8 mouse cellular contexts compared by ENCODE assay signal in genomic region chr2:91537588-91538205, GRCm38 (mm10). TPM values are rescaled to one million over a fixed set of nuclear protein-coding genes. Genes with fewer than 3 reads are reported as not detected.
A peak's percentile ranks its signal among the peaks of the same experiment; 100 is the strongest.
DNase-seq lines count a peak whose midpoint lies in the region; ATAC-seq and TF ChIP-seq lines count a peak whose summit lies in the region.

No protein-coding gene starts in this region.

- 0 out of 2 replicates have a peak overlapping the region, but pooled peaks have one; percentile 8 for H3K9ac ChIP-seq in neural tube, embryonic 15.5 days (replicated peaks)

- TF ChIP-seq CTCF in layer of hippocampus, adult 2 months (conservative IDR thresholded peaks at IDR 0.05): peak; percentile 41
- no peak for TF ChIP-seq CTCF in lung, adult 2 months (IDR thresholded peaks at IDR 0.05; ENCODE audit: insufficient read depth, low read length)

- H3K4me3 ChIP-seq in layer of hippocampus, adult 2 months: peak overlapping the region; percentile 53
- peak overlapping the region; percentile 65 for H3K4me3 ChIP-seq in lung, adult 2 months (replicated peaks; ENCODE audit: extremely low read depth, low read depth, low read length)
- H3K4me3 ChIP-seq in neural tube, embryonic 15.5 days (replicated peaks): peak overlapping the region; percentile 36

- ATAC-seq in neural tube, embryonic 15.5 days (ENCODE audit: low FRiP score): peak; percentile 86

- no peaks in the 10 kb centered on the region for H3K9me3 ChIP-seq in neural tube, embryonic 15.5 days (replicated peaks)

- DNase-seq in ES-CJ7 (ENCODE audit: low read depth, low spot score): peak; percentile 84
- DNase-seq in cerebellum, adult 8-10 months: peak; percentile 75
- DNase-seq in forelimb bud, embryonic 11.5 days (ENCODE audit: low read depth, low spot score): peak; percentile 51
- DNase-seq in heart, postnatal 4 days: peak; percentile 89
- peak; percentile 40 to 65 for DNase-seq in layer of hippocampus, adult 2 months (ENCODE audit: low spot score in 2 of 2)
- DNase-seq in lung, adult 2 months: peak; percentile 82
- DNase-seq in testis, postnatal 10 days (ENCODE audit: low spot score): peak; percentile 88

- H3K4me1 ChIP-seq in lung, adult 2 months (ENCODE audit: control insufficient read depth, insufficient read depth, low read length): peaks cover 4% of the 10 kb centered on the region; the same call in 1 of the 2 replicates
- H3K4me1 ChIP-seq in neural tube, embryonic 15.5 days: peaks cover 14% of the 10 kb centered on the region

- no peak for TF ChIP-seq POLR2A in lung, adult 2 months (IDR thresholded peaks at IDR 0.05; ENCODE audit: borderline replicate concordance, extremely low read depth, low read depth, low read length)

- no peaks in the 10 kb centered on the region for H3K36me3 ChIP-seq in neural tube, embryonic 15.5 days

- peak overlapping the region; percentile 55 for H3K4me2 ChIP-seq in neural tube, embryonic 15.5 days

- WGBS in lung, adult 2 months: 3% methylated on average over 17 of the region's 17 CpGs
- 4% methylated on average over 17 of the region's 17 CpGs for WGBS in neural tube, embryonic 15.5 days

- H3K27me3 ChIP-seq in neural tube, embryonic 15.5 days (replicated peaks): no peaks in the 10 kb centered on the region

- peak overlapping the region; percentile 75 for H3K27ac ChIP-seq in layer of hippocampus, adult 2 months
- peak overlapping the region; percentile 29 for H3K27ac ChIP-seq in neural tube, embryonic 15.5 days (replicated peaks)

RNA-seq across cellular contexts. Expression of gene Ckap5, which starts 11.1 kb away (rescaled TPM):
- 100 to 1,000 TPM in 1 of 2 experiments, 10 to 100 TPM in 1; 91.2 to 102 TPM for total RNA-seq in heart, postnatal 4 days (2021)
- 100 to 1,000 TPM; 111 to 115 TPM for total RNA-seq in layer of hippocampus, adult 2 months (2021)
- 4.7 and 9.1 TPM in 2 replicates for polyA plus RNA-seq in lung, adult 2 months (2012; rRNA removed)
- 95.3 and 98.4 TPM in 2 replicates for polyA plus RNA-seq in neural tube, embryonic 15.5 days (2015; fragmentation: Nextera tagmentation; extraction: Ambion mirVana)

Comparison
In these comparisons a context has a peak if more than half of its experiments do, and no peak if none do; other contexts are left out.
1. Peak in every context shown above with its lines: DNase-seq, ATAC-seq, H3K4me3 ChIP-seq and H3K27ac ChIP-seq.